Mouse (Mus musculus): ENCODE results near the gene Il17ra.

GRCm38 (mm10) chr6:120511212-120511611 is 48.2 kb downstream of the Il17ra start:
- TF ChIP-seq CTCF (conservative IDR thresholded peaks at IDR 0.05; ENCODE audit: low read length) (no peak), POU5F1 (IDR thresholded peaks at IDR 0.05; ENCODE audit: borderline replicate concordance, low read length) (no peak), NANOG (IDR thresholded peaks at IDR 0.05; ENCODE audit: borderline replicate concordance, low read length) (no peak)
